Mouse (Mus musculus): ENCODE results near the gene Zfp385c. TPM values are rescaled to one million over a fixed set of nuclear protein-coding genes. Genes with fewer than 3 reads are reported as not detected.

Zfp385c gene
- under 1 TPM; 0.34 to 0.48 TPM for total RNA-seq (2021)
- 0.59 and 0.61 TPM in 2 replicates for polyA plus RNA-seq (2012; rRNA removed)
- long read RNA-seq, partial matches to known transcripts = 0 of 1 reads
- long read RNA-seq, other reads (novel, unspliced or antisense) = 1 of 1 reads

DNA sequence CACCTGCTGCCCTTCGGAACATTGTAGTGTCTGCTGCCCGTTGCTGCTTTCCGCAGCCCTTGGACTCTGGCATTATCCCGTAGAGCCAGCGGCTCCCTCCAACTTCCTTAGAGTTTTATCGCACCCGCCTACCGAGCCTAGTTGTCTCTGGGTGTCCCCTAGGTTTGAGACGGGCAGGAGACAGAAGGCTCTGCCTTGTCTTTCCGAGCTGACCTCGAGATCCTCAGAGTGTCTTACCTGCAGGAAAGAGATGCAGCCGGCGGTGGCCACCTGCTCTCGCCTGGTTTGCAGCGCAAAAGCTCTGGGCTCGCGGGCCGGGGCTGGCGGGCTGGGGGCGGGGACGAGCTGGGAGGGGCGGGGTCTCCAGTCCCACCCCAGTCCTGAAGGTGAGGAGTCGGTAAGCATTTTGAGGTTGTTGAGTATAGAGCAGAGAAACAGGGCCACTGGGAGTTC lies at the start of gene Zfp385c:
Zfp385c (minus strand) TSS at position 292 of the 453 bp plus-strand sequence.
- Histone ChIP-seq H3K79me2 (replicated peaks; ENCODE audit: control insufficient read depth, insufficient read depth, low read length) (no peaks in the 10 kb centered on the region), H3K4me3 (peak within 1 kb of the TSS; percentile 9; the same call in 1 of the 2 replicates), H3K27me3 (ENCODE audit: control insufficient read depth, insufficient read depth, low read length) (no peaks in the 10 kb centered on the region), H3K9ac (ENCODE audit: low read depth, low read length) (no peak within 1 kb of the TSS), H3K27ac (no peak within 1 kb of the TSS), H3K4me1 (ENCODE audit: control insufficient read depth, insufficient read depth, low read length) (no peaks in the 10 kb centered on the region; the same call in 1 of the 2 replicates), H3K36me3 (ENCODE audit: control insufficient read depth, insufficient read depth, low read length) (no peaks in the 10 kb centered on the region)
- no peak for DNase-seq
- intact Hi-C loops (cut with DNase I) = no loop called here
- TF ChIP-seq CTCF (IDR thresholded peaks at IDR 0.05) (no peak), EP300 (IDR thresholded peaks at IDR 0.05; ENCODE audit: insufficient read depth, low read depth, low read length) (no peak), POLR2A (IDR thresholded peaks at IDR 0.05; ENCODE audit: insufficient read depth, low read depth, low read length) (no peak)
- 2% methylated on average over 23 of the region's 23 CpGs for WGBS

DNA sequence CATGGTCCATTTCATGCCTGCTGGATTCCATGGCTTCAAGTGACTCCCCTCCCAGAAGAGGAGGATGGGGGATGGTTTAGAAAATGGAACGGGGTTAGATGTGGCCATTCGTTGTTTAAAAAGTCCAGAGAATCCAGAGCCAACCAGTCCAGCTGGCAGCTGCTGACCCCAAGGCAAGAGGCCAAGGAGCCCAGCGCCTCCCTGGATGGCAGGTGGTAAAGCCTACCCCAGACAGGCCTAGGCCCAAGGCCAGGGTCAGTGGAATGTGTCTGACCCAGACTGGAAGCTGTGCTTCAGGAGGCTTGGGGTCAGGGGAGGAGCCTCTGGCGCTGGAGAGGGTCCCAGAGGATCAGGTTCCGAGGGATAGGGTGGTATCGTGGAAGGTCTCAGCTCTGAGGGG lies 49.1 kb upstream of the Zfp385c start:
- Histone ChIP-seq H3K27me3 (ENCODE audit: control insufficient read depth, insufficient read depth, low read length) (no peaks in the 10 kb centered on the region), H3K36me3 (ENCODE audit: control insufficient read depth, insufficient read depth, low read length) (no peaks in the 10 kb centered on the region), H3K4me3 (no peak overlapping the region), H3K9ac (ENCODE audit: low read depth, low read length) (no peak overlapping the region), H3K4me1 (ENCODE audit: control insufficient read depth, insufficient read depth, low read length) (peaks cover 6% of the 10 kb centered on the region), H3K27ac (no peak overlapping the region), H3K79me2 (replicated peaks; ENCODE audit: control insufficient read depth, insufficient read depth, low read length) (peaks cover 2% of the 10 kb centered on the region; the same call in 1 of the 2 replicates)
- peak in 1 of 2 experiments; percentile 64 for DNase-seq
- intact Hi-C loops (cut with DNase I) = no loop called here
- TF ChIP-seq POLR2A (IDR thresholded peaks at IDR 0.05; ENCODE audit: insufficient read depth, low read depth, low read length) = no peak
- TF ChIP-seq CTCF (IDR thresholded peaks at IDR 0.05) = no peak
- no peak for TF ChIP-seq EP300 (IDR thresholded peaks at IDR 0.05; ENCODE audit: insufficient read depth, low read depth, low read length)
- 50% methylated on average over 6 of the region's 6 CpGs for WGBS

- DNase-seq = no peak
- H3K9ac ChIP-seq (ENCODE audit: low read depth, low read length) = no peak overlapping the region
- no peaks in the 10 kb centered on the region for H3K36me3 ChIP-seq (ENCODE audit: control insufficient read depth, insufficient read depth, low read length)
- H3K4me1 ChIP-seq (ENCODE audit: control insufficient read depth, insufficient read depth, low read length) = peaks cover 13% of the 10 kb centered on the region
- H3K27me3 ChIP-seq (ENCODE audit: control insufficient read depth, insufficient read depth, low read length) = no peaks in the 10 kb centered on the region
- intact Hi-C loops (cut with DNase I) = no loop called here
- TF ChIP-seq POLR2A (IDR thresholded peaks at IDR 0.05; ENCODE audit: insufficient read depth, low read depth, low read length) (no peak), CTCF (IDR thresholded peaks at IDR 0.05) (no peak), EP300 (IDR thresholded peaks at IDR 0.05; ENCODE audit: insufficient read depth, low read depth, low read length) (no peak)
- peak overlapping the region; percentile 87; the same call in 1 of the 2 replicates for H3K27ac ChIP-seq
- peak overlapping the region; percentile 44 for H3K4me3 ChIP-seq
- peaks cover 3% of the 10 kb centered on the region; the same call in 1 of the 2 replicates for H3K79me2 ChIP-seq (replicated peaks; ENCODE audit: control insufficient read depth, insufficient read depth, low read length)
- 17% methylated on average over 5 of the region's 5 CpGs for WGBS
Observed at GRCm38 (mm10) chr11:100738749-100739148, 46.5 kb upstream of the Zfp385c start.

DNA sequence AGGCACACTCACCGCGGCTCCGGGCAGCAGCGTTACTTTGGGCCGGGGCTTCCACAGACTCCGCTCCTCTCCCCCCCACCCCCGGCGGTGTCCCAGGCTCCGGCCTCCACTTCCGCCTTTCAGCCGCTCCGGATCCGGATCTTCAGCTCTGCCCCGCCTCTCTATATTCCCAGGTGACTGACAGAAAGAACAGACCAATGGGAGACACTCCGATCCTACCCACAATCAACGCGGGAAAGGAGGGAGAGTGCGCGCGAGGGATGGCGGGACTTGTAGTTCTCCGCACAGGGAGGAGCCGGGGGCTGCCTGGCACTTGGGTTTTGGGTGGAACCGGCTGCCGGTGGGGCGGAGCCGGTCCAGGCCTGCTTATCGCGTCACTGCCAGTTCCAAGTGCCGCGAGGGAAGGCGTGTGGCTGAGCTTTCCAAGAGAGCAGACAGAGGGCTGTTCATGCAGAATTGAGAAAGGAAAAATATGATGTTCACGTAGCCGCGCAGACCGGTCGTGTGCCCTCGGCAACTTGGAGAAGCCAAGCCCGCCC lies 45.9 kb upstream of the Zfp385c start, which contains the start of gene Rab5c:
Rab5c (minus strand) TSS at position 150 of the 539 bp plus-strand sequence.
- Histone ChIP-seq H3K4me3 (peak within 1 kb of the TSS; percentile 95), H3K9ac (ENCODE audit: low read depth, low read length) (peak within 1 kb of the TSS; percentile 84), H3K27me3 (ENCODE audit: control insufficient read depth, insufficient read depth, low read length) (no peaks in the 10 kb centered on the region), H3K4me1 (ENCODE audit: control insufficient read depth, insufficient read depth, low read length) (peaks cover 13% of the 10 kb centered on the region), H3K36me3 (ENCODE audit: control insufficient read depth, insufficient read depth, low read length) (no peaks in the 10 kb centered on the region), H3K79me2 (replicated peaks; ENCODE audit: control insufficient read depth, insufficient read depth, low read length) (peaks cover 3% of the 10 kb centered on the region; the same call in 1 of the 2 replicates), H3K27ac (peak within 1 kb of the TSS; percentile 97)
- under 1% methylated on average over 39 of the region's 39 CpGs for WGBS
- peak; percentile 98 to 99 for DNase-seq
- intact Hi-C loops (cut with DNase I) = no loop called here
- TF ChIP-seq EP300 (IDR thresholded peaks at IDR 0.05; ENCODE audit: insufficient read depth, low read depth, low read length) (0 out of 2 replicates have a peak, but pooled peaks have one; percentile 33), CTCF (IDR thresholded peaks at IDR 0.05) (peak; percentile 35), POLR2A (IDR thresholded peaks at IDR 0.05; ENCODE audit: insufficient read depth, low read depth, low read length) (peak; percentile 32; the same call in 1 of the 2 replicates)

DNA sequence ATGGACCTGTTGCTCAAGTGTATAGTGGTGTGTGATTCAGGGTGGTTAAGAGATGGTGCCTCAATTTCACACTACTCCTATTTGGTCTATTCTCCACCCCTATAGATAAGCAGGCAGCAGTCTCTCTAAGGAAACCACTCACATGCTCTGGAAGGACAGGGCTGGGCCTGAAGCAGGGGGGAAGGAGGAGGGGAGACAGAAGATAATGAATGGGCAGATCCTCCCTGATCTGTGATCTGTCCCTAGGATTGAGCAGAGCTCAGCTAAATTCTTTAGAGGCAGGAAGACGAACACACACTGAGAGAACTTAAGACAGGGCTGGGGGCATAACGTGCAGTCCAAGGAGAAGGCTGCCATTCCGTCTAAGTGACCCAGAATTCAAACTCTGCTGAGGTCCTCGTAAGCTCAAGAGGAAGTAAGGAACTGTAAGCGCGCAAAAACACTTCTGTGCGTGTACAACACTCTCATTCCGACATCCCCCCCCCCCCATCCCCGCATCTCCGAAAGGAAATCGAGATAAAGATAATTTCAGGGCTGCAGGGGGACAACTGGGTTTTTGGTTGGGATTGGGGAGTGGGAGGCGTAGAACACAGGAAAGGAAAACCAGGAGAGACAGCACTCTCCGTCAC lies 45.0 kb upstream of the Zfp385c start:
- Histone ChIP-seq H3K27me3 (ENCODE audit: control insufficient read depth, insufficient read depth, low read length) (no peaks in the 10 kb centered on the region), H3K27ac (peak overlapping the region; percentile 97), H3K4me3 (peak overlapping the region; percentile 95), H3K4me1 (ENCODE audit: control insufficient read depth, insufficient read depth, low read length) (peaks cover 13% of the 10 kb centered on the region), H3K36me3 (ENCODE audit: control insufficient read depth, insufficient read depth, low read length) (no peaks in the 10 kb centered on the region; the same call in 1 of the 2 replicates), H3K9ac (ENCODE audit: low read depth, low read length) (peak overlapping the region; percentile 84), H3K79me2 (replicated peaks; ENCODE audit: control insufficient read depth, insufficient read depth, low read length) (peaks cover 5% of the 10 kb centered on the region; the same call in 1 of the 2 replicates)
- no peak for TF ChIP-seq POLR2A (IDR thresholded peaks at IDR 0.05; ENCODE audit: insufficient read depth, low read depth, low read length)
- TF ChIP-seq EP300 (IDR thresholded peaks at IDR 0.05; ENCODE audit: insufficient read depth, low read depth, low read length) = no peak
- no peak for TF ChIP-seq CTCF (IDR thresholded peaks at IDR 0.05)
- no peak for DNase-seq
- 3% methylated on average over 13 of the region's 13 CpGs for WGBS
- intact Hi-C loops (cut with DNase I) = loop anchor here (1.0 kb wide), 1 partner anchor 21 kb away; no protein-coding TSS in a partner anchor

All from heart, adult 2 months (tissue).